Mouse (Mus musculus): ENCODE results near the gene Sf3a1.

The Sf3a1 gene

GRCm38 (mm10) chr11:4219317-4219751 is 59.2 kb downstream of the Sf3a1 start:
- DNase-seq: no peak

GRCm38 (mm10) chr11:4219908-4220307 is 59.8 kb downstream of the Sf3a1 start:
- DNase-seq: no peak

- peak; percentile 94 for DNase-seq
Observed at GRCm38 (mm10) chr11:4220443-4221400, 60.6 kb downstream of the Sf3a1 start.

- DNase-seq: no peak
Observed at GRCm38 (mm10) chr11:4222046-4222950, 62.1 kb downstream of the Sf3a1 start.

GRCm38 (mm10) chr11:4223393-4224188 is 63.4 kb downstream of the Sf3a1 start:
- DNase-seq: no peak

- no peak for DNase-seq
Observed at GRCm38 (mm10) chr11:4224223-4224622, 64.1 kb downstream of the Sf3a1 start.

GRCm38 (mm10) chr11:4226569-4227325 is 66.6 kb downstream of the Sf3a1 start:
- no peak for DNase-seq

- DNase-seq: no peak
Observed at GRCm38 (mm10) chr11:4228463-4228862, 68.3 kb downstream of the Sf3a1 start.

GRCm38 (mm10) chr11:4229841-4230240 is 69.7 kb downstream of the Sf3a1 start:
- no peak for DNase-seq

GRCm38 (mm10) chr11:4231435-4231834 is 71.3 kb downstream of the Sf3a1 start:
- DNase-seq: no peak

Measured in thymus, postnatal 4 days (tissue).